Mouse (Mus musculus) frontal cortex, postnatal 10 days (tissue): Measurements from ENCODE around the gene Minos1.

Source experiments
- DNase-seq, 2 experiments: peaks; one replicate each; pipeline ENCODE4 v3.0.0; 2022; ENCODE audit warnings: low spot score in 2 of 2, mixed read lengths in 1 of 2

Gene Minos1

GRCm38 (mm10) chr4:139064831-139065230 lies 66.1 kb downstream of the Minos1 start:
- DNase-seq, result no peak

GRCm38 (mm10) chr4:139059569-139059968 lies 71.3 kb downstream of the Minos1 start:
- no peak for DNase-seq

GRCm38 (mm10) chr4:139058029-139058428 lies 72.9 kb downstream of the Minos1 start:
- DNase-seq, result no peak

GRCm38 (mm10) chr4:139057291-139057690 lies 73.6 kb downstream of the Minos1 start:
- DNase-seq, result no peak

- DNase-seq, result no peak
Observed at GRCm38 (mm10) chr4:139055744-139056143, 75.2 kb downstream of the Minos1 start.

GRCm38 (mm10) chr4:139055336-139055735 lies 75.6 kb downstream of the Minos1 start:
- DNase-seq, result no peak

GRCm38 (mm10) chr4:139054300-139054923 lies 76.5 kb downstream of the Minos1 start:
- peak; percentile 65 to 67 for DNase-seq

GRCm38 (mm10) chr4:139053391-139053790 lies 77.5 kb downstream of the Minos1 start:
- no peak for DNase-seq

- no peak for DNase-seq
Observed at GRCm38 (mm10) chr4:139052796-139053195, 78.1 kb downstream of the Minos1 start.
